Mouse (Mus musculus) myocyte (in vitro differentiated cells): ENCODE measurements around the gene Wdr48. TPM values are rescaled to one million over a fixed set of nuclear protein-coding genes. Genes with fewer than 3 reads are reported as not detected.

ENCODE experiments used
- H3K27me3 ChIP-seq: one replicate; pipeline ENCODE4 v1.6.1; 2011; ENCODE audit not compliant: control insufficient read depth, insufficient read depth, insufficient read length
- H3K36me3 ChIP-seq: one replicate; pipeline ENCODE4 v1.6.1; 2011; ENCODE audit not compliant: control insufficient read depth, insufficient read depth
- H3K4me2 ChIP-seq: one replicate; pipeline ENCODE4 v1.6.1; 2011; ENCODE audit warnings: low read depth, control low read depth
- H3K4me3 ChIP-seq: one replicate; pipeline ENCODE4 v1.5.1; 2011; ENCODE audit warnings: mild to moderate bottlenecking, control low read depth, moderate library complexity
- H3K79me2 ChIP-seq: one replicate; pipeline ENCODE4 v1.6.1; 2011; ENCODE audit not compliant: control insufficient read depth, insufficient read depth
- H3ac ChIP-seq: one replicate; pipeline ENCODE4 v1.6.1; 2011; ENCODE audit not compliant: control insufficient read depth, insufficient read length
- CEBPB ChIP-seq: IDR thresholded peaks from 2 replicates; pipeline ENCODE4 v1.6.1; 2011; ENCODE audit warnings: mild to moderate bottlenecking, moderate library complexity; ENCODE audit not compliant: poor library complexity, insufficient read depth, severe bottlenecking
- E2F4 ChIP-seq: IDR thresholded peaks from one replicate; pipeline ENCODE4 v1.6.1; 2011; ENCODE audit warnings: mild to moderate bottlenecking, control low read depth, moderate library complexity; ENCODE audit not compliant: insufficient read depth
- MAX ChIP-seq: IDR thresholded peaks from one replicate; pipeline ENCODE4 v1.6.1; 2011; ENCODE audit warnings: low read depth, mild to moderate bottlenecking, control low read depth
- MYOD1 ChIP-seq, 3 experiments: IDR thresholded peaks; one replicate each; pipeline ENCODE4 v1.6.1; 2011; ENCODE audit warnings: control low read depth in 2 of 3, low read depth in 2 of 3, mild to moderate bottlenecking in 2 of 3, moderate library complexity in 1 of 3; ENCODE audit not compliant: insufficient read length in 2 of 3, control insufficient read depth in 1 of 3
- MYOG ChIP-seq, 3 experiments: IDR thresholded peaks; one replicate each; pipeline ENCODE4 v1.6.1; 2011; ENCODE audit warnings: control low read depth in 2 of 3, low read depth in 2 of 3, mild to moderate bottlenecking in 2 of 3; ENCODE audit not compliant: insufficient read length in 2 of 3, control insufficient read depth in 1 of 3, insufficient read depth in 1 of 3
- POLR2A ChIP-seq: IDR thresholded peaks from one replicate; pipeline ENCODE4 v1.6.1; 2011; ENCODE audit warnings: low read depth, mild to moderate bottlenecking, control low read depth, moderate library complexity; ENCODE audit not compliant: insufficient read length
- POLR2AphosphoS2 ChIP-seq: IDR thresholded peaks from one replicate; pipeline ENCODE4 v1.6.1; 2011; ENCODE audit warnings: low read depth, control low read depth; ENCODE audit not compliant: insufficient read length
- REST ChIP-seq: IDR thresholded peaks from one replicate; pipeline ENCODE4 v1.6.1; 2011; ENCODE audit warnings: mild to moderate bottlenecking, control low read depth, moderate library complexity; ENCODE audit not compliant: insufficient read depth, insufficient read length
- SRF ChIP-seq: IDR thresholded peaks from one replicate; pipeline ENCODE4 v1.6.1; 2011; ENCODE audit warnings: low read depth; ENCODE audit not compliant: control insufficient read depth, insufficient read length
- TCF12 ChIP-seq: IDR thresholded peaks from one replicate; pipeline ENCODE4 v1.6.1; 2011; ENCODE audit warnings: mild to moderate bottlenecking, control low read depth; ENCODE audit not compliant: poor library complexity, insufficient read depth, severe bottlenecking
- TCF3 ChIP-seq: IDR thresholded peaks from one replicate; pipeline ENCODE4 v1.6.1; 2011; ENCODE audit warnings: low read depth, control low read depth; ENCODE audit not compliant: insufficient read length
- USF1 ChIP-seq: IDR thresholded peaks from one replicate; pipeline ENCODE4 v1.6.1; 2011; ENCODE audit warnings: low read depth, mild to moderate bottlenecking, control low read depth, moderate library complexity
- polyA plus RNA-seq: library from polyadenylated mRNA; unstranded; fragments of >200 nt; fragmentation: generic; extraction: Trizol; gene quantifications from one replicate; pipeline ENCODE4 v1.2.1, GENCODE M21; 2012; ENCODE audit warnings: missing spikeins

The Wdr48 gene
- polyA plus RNA-seq, 1 experiment, result 12.1 TPM

- Histone ChIP-seq H3K4me2 (no peak overlapping the region), H3K79me2 (no peaks in the 10 kb centered on the region), H3ac (no peak overlapping the region), H3K4me3 (no peak overlapping the region), H3K27me3 (no peaks in the 10 kb centered on the region), H3K36me3 (peaks cover 40% of the 10 kb centered on the region)
- TF ChIP-seq E2F4 (no peak), SRF (no peak), REST (no peak), MYOD1 (IDR thresholded peaks at IDR 0.05; ENCODE audit: control insufficient read depth in 1 of 3, insufficient read length in 2 of 3, low read depth in 2 of 3) (no peak), TCF12 (no peak), TCF3 (no peak), POLR2AphosphoS2 (no peak), CEBPB (no peak), USF1 (no peak), POLR2A (no peak), MYOG (IDR thresholded peaks at IDR 0.05; ENCODE audit: control insufficient read depth in 1 of 3, insufficient read depth in 1 of 3, insufficient read length in 2 of 3, low read depth in 2 of 3) (no peak), MAX (no peak)
Observed at GRCm38 (mm10) chr9:119913087-119913838, 18.6 kb downstream of the Wdr48 start.

- TF ChIP-seq TCF12 (no peak), TCF3 (no peak)
- H3K36me3 ChIP-seq, result peaks cover 28% of the 10 kb centered on the region
- no peaks in the 10 kb centered on the region for H3K27me3 ChIP-seq
- H3ac ChIP-seq, result no peak overlapping the region
- no peak overlapping the region for H3K4me2 ChIP-seq
- H3K4me3 ChIP-seq, result no peak overlapping the region
- no peaks in the 10 kb centered on the region for H3K79me2 ChIP-seq
Observed at GRCm38 (mm10) chr9:119919858-119920257, 25.2 kb downstream of the Wdr48 start.

- Histone ChIP-seq H3K36me3 (peaks cover 23% of the 10 kb centered on the region), H3ac (no peak overlapping the region), H3K4me2 (no peak overlapping the region), H3K4me3 (no peak overlapping the region), H3K79me2 (no peaks in the 10 kb centered on the region), H3K27me3 (no peaks in the 10 kb centered on the region)
- no peak for TF ChIP-seq TCF3
- peak; percentile 16 for TF ChIP-seq POLR2AphosphoS2
Observed at GRCm38 (mm10) chr9:119923462-119923861, 28.8 kb downstream of the Wdr48 start.

GRCm38 (mm10) chr9:119925120-119925657, 30.5 kb downstream of the Wdr48 start:
- no peak for TF ChIP-seq USF1
- no peak for TF ChIP-seq TCF3
- no peak for TF ChIP-seq MYOD1 (IDR thresholded peaks at IDR 0.05; ENCODE audit: control insufficient read depth in 1 of 3, insufficient read length in 2 of 3, low read depth in 2 of 3)
- TF ChIP-seq POLR2AphosphoS2, result peak; percentile 63
- TF ChIP-seq POLR2A, result peak; percentile 15
- TF ChIP-seq MAX, result no peak
- Histone ChIP-seq H3K27me3 (no peaks in the 10 kb centered on the region), H3K36me3 (peaks cover 23% of the 10 kb centered on the region)

GRCm38 (mm10) chr9:119925729-119926128, 31.1 kb downstream of the Wdr48 start:
- TF ChIP-seq CEBPB (no peak), MAX (no peak), TCF3 (no peak), SRF (no peak), E2F4 (no peak), MYOD1 (IDR thresholded peaks at IDR 0.05; ENCODE audit: control insufficient read depth in 1 of 3, insufficient read length in 2 of 3, low read depth in 2 of 3) (no peak), REST (no peak), MYOG (IDR thresholded peaks at IDR 0.05; ENCODE audit: control insufficient read depth in 1 of 3, insufficient read depth in 1 of 3, insufficient read length in 2 of 3, low read depth in 2 of 3) (no peak), POLR2AphosphoS2 (no peak), POLR2A (no peak), USF1 (no peak), TCF12 (no peak)
- Histone ChIP-seq H3K36me3 (peaks cover 23% of the 10 kb centered on the region), H3K27me3 (no peaks in the 10 kb centered on the region), H3K4me2 (no peak overlapping the region), H3K79me2 (no peaks in the 10 kb centered on the region), H3ac (no peak overlapping the region), H3K4me3 (no peak overlapping the region)

More at GRCm38 (mm10) chr9:119925120-119925657, 30.5 kb downstream of the Wdr48 start:
- H3ac ChIP-seq, result no peak overlapping the region
- no peak overlapping the region for H3K4me2 ChIP-seq
- no peaks in the 10 kb centered on the region for H3K79me2 ChIP-seq
- no peak overlapping the region for H3K4me3 ChIP-seq
